Mouse (Mus musculus): ENCODE measurements around the gene Spem2.
"Not testable (repeated sequence)": the region's sequence is repeated elsewhere in the genome, so short reads cannot be mapped to it uniquely, and the experiment has no call there.

Gene Spem2

GRCm38 (mm10) chr11:69818365-69818764, at the start of gene Spem2:
Gene Spem2, minus strand, starts transcription at chr11:69818465.
- no peak for DNase-seq (ENCODE audit: extremely low spot score, low spot score)

DNA sequence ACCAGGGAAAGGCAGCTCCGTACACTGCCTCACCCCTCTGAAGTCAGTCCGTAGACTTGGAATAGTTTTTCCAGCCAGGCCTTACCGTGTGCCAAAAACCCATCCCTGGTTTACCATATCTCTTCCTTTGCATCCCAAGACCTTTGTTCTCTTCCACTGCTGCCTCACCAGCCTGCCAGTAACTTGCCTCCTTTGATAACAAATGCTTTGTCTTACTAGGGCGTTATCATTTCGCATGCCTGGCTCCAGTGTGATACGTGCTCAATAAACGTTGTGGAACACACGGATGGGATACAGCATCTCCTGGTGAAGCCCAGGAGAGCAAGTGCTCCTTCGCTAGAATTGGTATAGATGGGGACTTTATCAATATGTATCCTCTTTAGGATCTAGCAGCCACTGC, 49.1 kb upstream of the Spem2 start:
- no peak for DNase-seq (ENCODE audit: extremely low spot score, low spot score)

- DNase-seq (ENCODE audit: extremely low spot score, low spot score) = no peak
Observed at GRCm38 (mm10) chr11:69865561-69865960, 47.3 kb upstream of the Spem2 start.

GRCm38 (mm10) chr11:69864138-69864860, 46.0 kb upstream of the Spem2 start:
- DNase-seq (ENCODE audit: extremely low spot score, low spot score) = no peak

GRCm38 (mm10) chr11:69863729-69864128, 45.5 kb upstream of the Spem2 start:
- not testable (repeated sequence) for DNase-seq (ENCODE audit: extremely low spot score, low spot score)

GRCm38 (mm10) chr11:69858113-69858998, 40.1 kb upstream of the Spem2 start, which contains the start of gene Tnk1:
Gene Tnk1, minus strand, starts transcription at chr11:69858730.
- no peak for DNase-seq (ENCODE audit: extremely low spot score, low spot score)

DNA sequence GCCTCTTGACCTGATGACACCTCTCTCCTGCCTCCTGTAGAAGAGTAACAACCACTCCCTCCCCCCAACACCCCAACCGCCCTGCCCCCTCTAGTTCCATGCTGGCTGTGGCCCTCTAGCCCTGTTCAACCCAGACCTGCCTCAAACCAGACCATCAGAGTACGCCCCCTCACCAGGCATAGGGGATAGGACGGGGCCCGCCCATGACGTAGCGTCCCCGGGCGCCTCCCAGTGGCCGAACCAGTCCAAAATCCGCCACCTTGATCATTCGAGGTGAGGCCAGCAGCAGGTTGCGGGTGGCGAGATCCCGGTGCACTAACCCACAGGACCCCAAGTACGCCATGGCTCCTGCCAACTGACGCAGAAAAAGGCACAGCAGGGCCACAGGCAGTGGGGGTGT, 37.1 kb upstream of the Spem2 start:
- peak; percentile 56 for DNase-seq (ENCODE audit: extremely low spot score, low spot score)

DNA sequence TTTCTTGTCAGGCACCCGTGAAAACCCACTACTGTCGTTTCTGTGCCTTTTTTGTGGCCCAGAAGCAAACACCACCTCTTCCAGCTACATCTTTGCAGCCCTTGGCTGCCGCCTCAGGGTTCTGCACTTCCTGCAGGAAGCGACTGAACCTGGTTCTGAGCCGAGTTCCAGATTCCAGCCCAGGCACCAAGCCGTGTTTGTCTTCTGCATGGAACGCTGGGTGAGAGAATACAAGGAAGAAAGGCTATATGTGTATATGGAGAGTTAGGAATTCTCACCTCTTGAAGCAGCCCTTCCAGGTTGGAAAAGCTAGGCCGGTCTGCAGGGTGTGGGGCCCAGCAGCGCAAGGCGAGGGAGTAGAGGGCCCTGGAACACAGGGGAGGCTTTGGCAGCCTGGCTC, 36.4 kb upstream of the Spem2 start:
- DNase-seq (ENCODE audit: extremely low spot score, low spot score) = no peak

GRCm38 (mm10) chr11:69853994-69854393, 35.7 kb upstream of the Spem2 start:
- DNase-seq (ENCODE audit: extremely low spot score, low spot score) = no peak

DNA sequence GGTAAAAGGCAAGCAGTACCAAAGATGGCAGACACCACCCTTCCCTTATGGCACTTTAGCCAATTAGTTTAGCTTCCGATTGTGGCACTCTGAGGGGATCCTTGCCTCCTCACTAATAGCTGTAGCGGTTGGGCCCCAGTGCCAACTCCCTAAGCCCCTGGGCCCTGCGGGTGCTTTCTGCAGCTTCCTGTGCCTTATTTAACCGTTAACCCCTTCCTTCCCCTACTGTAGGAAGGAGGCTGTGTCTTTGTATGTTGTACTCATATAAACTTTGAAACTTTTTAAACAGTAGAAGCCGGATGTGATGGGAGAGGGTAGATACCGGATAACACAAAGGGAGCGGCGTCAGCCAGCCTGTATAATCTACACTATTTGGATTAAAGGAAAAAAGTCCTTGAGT, 32.5 kb upstream of the Spem2 start:
- DNase-seq (ENCODE audit: extremely low spot score, low spot score) = no peak

DNA sequence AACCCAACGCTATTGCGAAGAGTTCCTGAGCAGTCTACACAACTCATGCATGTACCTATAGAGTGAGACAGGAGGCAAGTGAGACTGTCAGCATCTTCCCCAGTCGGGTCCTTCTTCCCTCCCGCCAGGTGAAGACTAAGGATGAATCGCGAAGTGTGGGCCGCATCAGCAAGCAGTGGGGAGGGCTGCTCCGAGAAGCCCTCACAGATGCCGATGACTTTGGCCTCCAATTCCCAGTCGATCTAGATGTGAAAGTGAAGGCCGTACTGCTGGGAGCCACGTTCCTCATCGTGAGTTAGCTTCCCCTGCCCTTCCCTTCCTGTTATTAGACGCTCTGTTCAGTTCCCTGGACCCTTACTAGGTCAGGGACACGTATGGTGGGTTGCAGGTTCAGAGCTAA, 31.6 kb upstream of the Spem2 start:
- DNase-seq (ENCODE audit: extremely low spot score, low spot score) = no peak

DNA sequence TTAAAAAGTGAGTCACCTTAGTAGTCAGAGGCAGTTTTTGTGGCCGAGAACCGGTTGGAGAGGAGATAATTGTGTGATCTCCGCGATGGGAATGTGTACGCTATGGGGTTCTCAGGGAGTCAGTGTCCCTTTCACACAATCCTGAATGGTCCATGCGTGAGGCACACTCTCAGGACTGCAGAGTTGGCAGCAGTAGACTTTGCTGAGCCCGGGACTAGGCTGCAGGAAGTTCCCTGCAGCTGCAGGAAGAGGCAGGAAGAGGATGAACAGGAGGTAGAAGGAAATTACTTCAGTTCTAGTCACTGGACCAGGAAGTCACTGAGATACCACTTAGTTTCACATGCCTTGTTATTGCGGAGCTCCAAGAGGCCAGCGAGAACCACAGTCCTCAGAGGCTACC, 30.9 kb upstream of the Spem2 start:
- DNase-seq (ENCODE audit: extremely low spot score, low spot score) = no peak

DNA sequence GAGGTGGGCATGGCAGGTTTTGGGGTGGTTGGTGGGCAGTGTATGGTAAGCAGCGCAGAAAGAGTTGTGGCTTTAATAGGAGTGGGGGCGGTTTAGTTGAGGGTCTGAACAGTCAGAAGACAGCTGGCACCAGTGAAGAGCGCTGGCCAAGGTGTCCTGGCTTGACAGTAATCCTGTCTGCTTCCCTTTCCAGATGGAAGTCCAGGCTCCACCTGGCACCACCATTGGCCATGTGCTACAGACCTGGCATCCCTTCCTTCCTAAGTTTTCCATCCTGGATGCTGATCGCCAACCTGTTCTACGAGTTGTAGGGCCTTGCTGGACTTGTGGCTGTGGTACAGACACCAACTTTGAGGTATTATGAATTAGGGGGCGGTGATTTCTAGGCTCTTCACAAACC, 29.8 kb upstream of the Spem2 start:
- DNase-seq (ENCODE audit: extremely low spot score, low spot score) = no peak

- no peak for DNase-seq (ENCODE audit: extremely low spot score, low spot score)
Observed at GRCm38 (mm10) chr11:69846738-69847688, 28.7 kb upstream of the Spem2 start.

- peak; percentile 93 for DNase-seq (ENCODE audit: extremely low spot score, low spot score)
Observed at GRCm38 (mm10) chr11:69846198-69846680, 28.0 kb upstream of the Spem2 start, which contains the start of gene Plscr3. Gene Plscr3, plus strand, starts transcription at chr11:69846376.

DNA sequence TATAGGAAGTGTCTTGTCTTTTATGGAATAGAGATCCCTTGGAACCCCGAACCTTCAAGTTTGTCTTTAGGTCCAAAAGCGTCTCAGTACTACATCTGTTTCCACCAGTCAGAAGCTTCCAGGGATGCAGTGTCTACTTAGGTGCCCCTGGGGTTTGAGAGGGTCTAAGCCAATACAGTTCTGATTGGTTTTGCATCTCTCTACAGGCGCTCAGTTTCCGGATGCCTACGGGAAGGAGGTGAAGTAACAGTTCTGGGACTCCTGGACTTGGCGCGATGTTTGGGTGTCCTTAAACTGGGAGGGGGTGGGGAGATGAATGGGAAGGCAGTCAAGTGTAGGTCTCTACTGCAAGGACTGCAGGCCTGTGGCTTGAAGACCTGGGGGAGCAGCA, 20.4 kb upstream of the Spem2 start:
- DNase-seq (ENCODE audit: extremely low spot score, low spot score) = no peak

- peak; percentile 95 for DNase-seq (ENCODE audit: extremely low spot score, low spot score)
Observed at GRCm38 (mm10) chr11:69837952-69838713, 19.9 kb upstream of the Spem2 start, which contains the start of gene Tmem256. Gene Tmem256, plus strand, starts transcription at chr11:69838514.

- DNase-seq (ENCODE audit: extremely low spot score, low spot score) = no peak
Observed at GRCm38 (mm10) chr11:69837604-69837951, 19.3 kb upstream of the Spem2 start, which contains the start of gene Nlgn2. Gene Nlgn2, minus strand, starts transcription at chr11:69837784.

DNA sequence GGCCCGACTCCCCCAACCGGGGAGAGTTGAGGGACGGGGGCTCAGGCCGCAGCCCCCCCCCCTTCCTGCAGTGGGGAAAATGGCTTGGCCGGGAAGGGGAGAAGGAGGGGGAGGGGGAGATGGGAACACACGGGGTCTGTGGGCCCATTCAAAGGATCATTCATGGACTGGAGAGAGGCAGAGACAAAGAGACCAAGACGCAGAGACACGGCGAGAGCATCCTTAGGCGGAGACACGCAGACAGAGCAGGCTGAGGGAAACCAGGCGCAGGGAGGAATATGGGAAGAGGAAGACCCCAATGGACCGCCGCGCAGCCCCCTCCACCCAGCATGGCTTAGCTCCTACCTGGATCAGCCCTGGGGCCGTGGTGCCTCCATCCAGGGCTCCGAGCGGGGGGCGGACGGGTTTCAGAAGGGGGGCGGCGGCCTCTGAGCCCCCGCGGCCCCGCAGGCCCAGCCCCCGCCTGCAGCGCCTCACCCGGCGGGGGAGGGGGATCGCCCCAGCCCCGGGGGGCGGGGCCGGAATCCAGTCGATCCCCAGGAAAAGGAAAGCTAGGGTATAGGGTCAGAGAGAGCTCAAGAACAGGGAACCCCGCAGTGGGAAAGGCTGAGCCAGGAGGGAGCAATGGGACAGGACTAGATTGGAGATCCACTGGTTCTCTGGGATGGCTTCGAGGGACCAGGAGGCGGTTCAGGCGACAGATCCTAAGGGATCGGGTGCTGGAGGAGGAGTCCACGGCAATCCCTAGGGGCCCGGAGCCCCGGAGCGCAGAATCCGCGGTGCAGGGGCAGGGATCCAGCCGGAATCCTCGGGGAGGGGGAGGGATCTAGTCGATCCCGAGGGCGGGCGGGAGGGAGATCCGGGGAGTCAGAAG, 18.7 kb upstream of the Spem2 start:
- DNase-seq (ENCODE audit: extremely low spot score, low spot score) = peak; percentile 56

Data from neural tube, embryonic 10.5 days (tissue).